Mouse (Mus musculus) C2C12 (cell line): ENCODE data around the gene Sprr2d. TPM values are rescaled to one million over a fixed set of nuclear protein-coding genes. Genes with fewer than 3 reads are reported as not detected.

Experiments
- H3K27me3 ChIP-seq: one replicate; pipeline ENCODE4 v1.6.1; 2011; ENCODE audit not compliant: control insufficient read depth, insufficient read depth, insufficient read length
- H3K36me3 ChIP-seq: one replicate; pipeline ENCODE4 v1.6.1; 2011; ENCODE audit not compliant: control insufficient read depth, insufficient read depth
- H3K4me3 ChIP-seq: one replicate; pipeline ENCODE4 v1.5.1; 2011; ENCODE audit warnings: mild to moderate bottlenecking, control low read depth; ENCODE audit not compliant: poor library complexity, insufficient read depth, severe bottlenecking
- H3K79me2 ChIP-seq: one replicate; pipeline ENCODE4 v1.6.1; 2011; ENCODE audit not compliant: control insufficient read depth, insufficient read depth
- H3K79me3 ChIP-seq: one replicate; pipeline ENCODE4 v1.6.1; 2011; ENCODE audit warnings: low read depth, control low read depth
- H3ac ChIP-seq: one replicate; pipeline ENCODE3; 2011; ENCODE audit warnings: low read depth; ENCODE audit not compliant: control insufficient read depth, insufficient read length
- CEBPB ChIP-seq: IDR thresholded peaks from one replicate; pipeline ENCODE4 v1.6.1; 2011; ENCODE audit warnings: low read depth, mild to moderate bottlenecking, control low read depth, moderate library complexity
- CTCF ChIP-seq: IDR thresholded peaks from one replicate; pipeline ENCODE4 v1.5.1; 2011; ENCODE audit not compliant: control insufficient read depth, insufficient read depth, insufficient read length
- FOSL1 ChIP-seq: IDR thresholded peaks from one replicate; pipeline ENCODE4 v1.8.0; 2011; ENCODE audit warnings: mild to moderate bottlenecking, low read length; ENCODE audit not compliant: poor library complexity, insufficient read depth, severe bottlenecking
- MAX ChIP-seq: IDR thresholded peaks from one replicate; pipeline ENCODE4 v1.6.1; 2011; ENCODE audit warnings: mild to moderate bottlenecking, control low read depth
- MYOD1 ChIP-seq: IDR thresholded peaks from one replicate; pipeline ENCODE4 v1.6.1; 2011; ENCODE audit warnings: low read depth; ENCODE audit not compliant: control insufficient read depth, insufficient read length
- MYOG ChIP-seq: IDR thresholded peaks from one replicate; pipeline ENCODE4 v1.6.1; 2011; ENCODE audit not compliant: control insufficient read depth, insufficient read length; ENCODE audit errors: extremely low read depth
- USF1 ChIP-seq: IDR thresholded peaks from one replicate; pipeline ENCODE4 v1.6.1; 2011; ENCODE audit warnings: low read depth, mild to moderate bottlenecking, control low read depth, moderate library complexity
- polyA plus RNA-seq: library from polyadenylated mRNA; unstranded; fragments of >200 nt; fragmentation: generic; extraction: Trizol; gene quantifications from one replicate; pipeline ENCODE4 v1.2.1, GENCODE M21; 2012; ENCODE audit warnings: missing spikeins

The Sprr2d gene
- polyA plus RNA-seq, 1 experiment = not detected

DNA sequence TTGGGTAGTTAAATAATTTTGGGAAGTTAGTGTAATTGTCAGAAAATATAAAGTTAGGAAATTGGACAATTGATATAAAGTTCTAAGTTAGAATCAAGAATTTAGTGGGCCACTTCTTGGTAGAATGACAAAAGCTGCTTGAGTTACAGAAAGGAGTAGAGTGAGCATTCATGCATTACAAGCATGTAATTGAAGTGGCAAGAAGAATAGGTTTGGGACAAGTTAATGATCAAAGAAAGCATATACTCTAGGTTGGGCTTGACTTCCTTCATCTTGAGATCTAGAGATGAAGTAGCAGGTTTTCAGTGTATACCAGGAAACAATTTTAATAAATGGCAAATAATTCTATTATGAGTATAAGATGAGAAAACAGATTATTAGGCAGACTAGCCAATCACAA, 22.7 kb downstream of the Sprr2d start:
- Histone ChIP-seq H3K79me2 (no peaks in the 10 kb centered on the region), H3ac (no peak overlapping the region), H3K79me3 (no peaks in the 10 kb centered on the region), H3K4me3 (no peak overlapping the region), H3K27me3 (no peaks in the 10 kb centered on the region), H3K36me3 (no peaks in the 10 kb centered on the region)
- TF ChIP-seq MAX (no peak), CTCF (no peak), MYOD1 (no peak), CEBPB (no peak), MYOG (no peak), FOSL1 (no peak), USF1 (no peak)

DNA sequence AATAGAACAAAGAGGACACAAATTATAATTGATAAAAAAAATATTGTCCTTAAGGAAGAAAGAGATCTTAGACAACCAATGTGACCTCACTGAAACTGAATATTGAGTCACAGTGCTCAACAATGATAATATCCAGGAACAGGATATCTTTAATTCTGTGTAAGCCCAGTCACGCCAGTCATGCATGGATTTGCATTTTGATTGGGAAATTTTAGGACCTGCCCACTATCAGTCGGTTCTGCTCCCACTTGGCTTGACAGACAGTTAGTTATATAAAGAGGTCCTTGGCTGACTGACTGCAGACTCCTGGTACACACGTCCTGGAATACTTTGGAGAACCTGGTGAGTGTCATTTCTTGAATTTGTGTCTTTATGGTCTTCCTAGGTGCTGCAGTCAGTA, 25.9 kb downstream of the Sprr2d start, which contains the start of gene Sprr2f:
Sprr2f (plus strand) TSS at position 301 of the 400 bp plus-strand sequence.
- H3K79me3 ChIP-seq = no peaks in the 10 kb centered on the region
- TF ChIP-seq FOSL1 = no peak
- TF ChIP-seq MYOD1 = no peak
- TF ChIP-seq USF1 = no peak
- no peak for TF ChIP-seq MAX
- no peak for TF ChIP-seq CTCF
- TF ChIP-seq MYOG = no peak
- TF ChIP-seq CEBPB = no peak
- no peak within 1 kb of the TSS for H3ac ChIP-seq
- H3K36me3 ChIP-seq = no peaks in the 10 kb centered on the region
- H3K79me2 ChIP-seq = no peaks in the 10 kb centered on the region
- H3K27me3 ChIP-seq = no peaks in the 10 kb centered on the region
- H3K4me3 ChIP-seq = no peak within 1 kb of the TSS

DNA sequence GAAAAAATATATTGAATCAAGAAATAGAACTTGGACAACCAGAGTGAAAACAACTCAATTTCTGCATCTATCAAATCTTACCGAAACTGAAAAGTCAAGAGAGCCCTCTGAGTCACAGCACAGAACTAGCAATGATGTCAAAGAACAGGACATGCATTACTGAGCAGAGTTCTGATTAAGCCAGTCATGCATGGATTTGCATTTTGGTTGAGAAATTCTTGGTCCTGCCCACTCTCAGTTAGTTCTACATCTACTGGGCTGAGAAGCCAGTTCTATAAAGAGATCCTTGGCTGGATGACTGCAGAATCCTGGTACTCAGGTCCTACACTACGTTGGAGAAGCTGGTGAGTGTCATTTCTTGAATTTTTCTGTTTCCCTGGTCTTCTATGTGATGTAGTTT, 34.7 kb downstream of the Sprr2d start:
- TF ChIP-seq MYOD1 = no peak
- no peak for TF ChIP-seq FOSL1
- TF ChIP-seq USF1 = no peak
- TF ChIP-seq MYOG = no peak
- no peak for TF ChIP-seq MAX
- no peak for TF ChIP-seq CTCF
- TF ChIP-seq CEBPB = no peak
- Histone ChIP-seq H3ac (no peak overlapping the region), H3K79me2 (no peaks in the 10 kb centered on the region), H3K36me3 (no peaks in the 10 kb centered on the region), H3K27me3 (no peaks in the 10 kb centered on the region), H3K4me3 (no peak overlapping the region), H3K79me3 (no peaks in the 10 kb centered on the region)

- Histone ChIP-seq H3ac (no peak within 1 kb of the TSS), H3K4me3 (no peak within 1 kb of the TSS), H3K79me2 (no peaks in the 10 kb centered on the region), H3K36me3 (no peaks in the 10 kb centered on the region), H3K79me3 (no peaks in the 10 kb centered on the region), H3K27me3 (no peaks in the 10 kb centered on the region)
- TF ChIP-seq CEBPB = no peak
- no peak for TF ChIP-seq MYOG
- TF ChIP-seq MAX = no peak
- TF ChIP-seq FOSL1 = no peak
- TF ChIP-seq MYOD1 = no peak
- no peak for TF ChIP-seq CTCF
- no peak for TF ChIP-seq USF1
These were observed 46.4 kb downstream of the Sprr2d start, which contains the start of gene Sprr2h for GRCm38 (mm10) chr3:92385385-92385784. Gene Sprr2h, plus strand, starts transcription at chr3:92385685.

Other genes with a start within 250 kb of the Sprr2d start
- gene Prr9, start 215.2 kb upstream of the Sprr2d start, polyA plus RNA-seq = 19.7 TPM
- 0.13 TPM for gene Lelp1, start 196.4 kb upstream of the Sprr2d start, polyA plus RNA-seq
- gene Sprr2a1, start 123.3 kb upstream of the Sprr2d start, polyA plus RNA-seq = 0.06 TPM
- 2.6 TPM for gene Sprr2a2, start 123.2 kb upstream of the Sprr2d start, polyA plus RNA-seq
- 0.13 TPM for gene Sprr2a3, start 53.7 kb upstream of the Sprr2d start, polyA plus RNA-seq
- 0.11 TPM for gene Sprr2b, start 22.5 kb upstream of the Sprr2d start, polyA plus RNA-seq
- gene Sprr2e, start 13.0 kb downstream of the Sprr2d start, polyA plus RNA-seq = 0.06 TPM
- gene Sprr2f, start 26.0 kb downstream of the Sprr2d start, polyA plus RNA-seq = not detected
- 1.8 TPM for gene Sprr2h, start 46.5 kb downstream of the Sprr2d start, polyA plus RNA-seq
- not detected for gene Sprr2i, start 68.9 kb downstream of the Sprr2d start, polyA plus RNA-seq
- gene Sprr2j-ps, start 78.9 kb downstream of the Sprr2d start, polyA plus RNA-seq = 0.16 TPM
- 8.5 TPM for gene Gm9774, start 90.3 kb downstream of the Sprr2d start, polyA plus RNA-seq
- 4.0 TPM for gene Sprr2k, start 93.4 kb downstream of the Sprr2d start, polyA plus RNA-seq
- gene Sprr1b, start 99.6 kb downstream of the Sprr2d start, polyA plus RNA-seq = 0.46 TPM
- not detected for gene Sprr3, start 119.6 kb downstream of the Sprr2d start, polyA plus RNA-seq
- 23.8 TPM for gene Sprr1a, start 146.8 kb downstream of the Sprr2d start, polyA plus RNA-seq
- gene Sprr4, start 161.4 kb downstream of the Sprr2d start, polyA plus RNA-seq = not detected
- gene 2310046K23Rik, start 195.4 kb downstream of the Sprr2d start, polyA plus RNA-seq = not detected
- gene Ivl, start 234.6 kb downstream of the Sprr2d start, polyA plus RNA-seq = 0.04 TPM
- not detected for gene Smcp, start 249.9 kb downstream of the Sprr2d start, polyA plus RNA-seq